Mouse (Mus musculus): ENCODE measurements around the gene Btbd10.

Gene Btbd10

GRCm38 (mm10) chr7:113295077-113295890, 73.9 kb downstream of the Btbd10 start:
- peak; percentile 7 for DNase-seq (ENCODE audit: low spot score)

- DNase-seq (ENCODE audit: low spot score) = no peak
Measured at GRCm38 (mm10) chr7:113294598-113294997, 74.6 kb downstream of the Btbd10 start.

- no peak for DNase-seq (ENCODE audit: low spot score)
Measured at GRCm38 (mm10) chr7:113292193-113292592, 77.0 kb downstream of the Btbd10 start.

GRCm38 (mm10) chr7:113291741-113292140, 77.5 kb downstream of the Btbd10 start:
- no peak for DNase-seq (ENCODE audit: low spot score)

- DNase-seq (ENCODE audit: low spot score) = no peak
Measured at GRCm38 (mm10) chr7:113289211-113289610, 80.0 kb downstream of the Btbd10 start.

- no peak for DNase-seq (ENCODE audit: low spot score)
Measured at GRCm38 (mm10) chr7:113285405-113285804, 83.8 kb downstream of the Btbd10 start.

- no peak for DNase-seq (ENCODE audit: low spot score)
Measured at GRCm38 (mm10) chr7:113279246-113279645, 89.9 kb downstream of the Btbd10 start.

- no peak for DNase-seq (ENCODE audit: low spot score)
Measured at GRCm38 (mm10) chr7:113278493-113278892, 90.7 kb downstream of the Btbd10 start.

GRCm38 (mm10) chr7:113277245-113277644, 91.9 kb downstream of the Btbd10 start:
- no peak for DNase-seq (ENCODE audit: low spot score)

GRCm38 (mm10) chr7:113272338-113272997, 96.7 kb downstream of the Btbd10 start:
- DNase-seq (ENCODE audit: low spot score) = no peak

GRCm38 (mm10) chr7:113270991-113271390, 98.2 kb downstream of the Btbd10 start:
- DNase-seq (ENCODE audit: low spot score) = no peak

GRCm38 (mm10) chr7:113270551-113270950, 98.6 kb downstream of the Btbd10 start:
- DNase-seq (ENCODE audit: low spot score) = no peak

GRCm38 (mm10) chr7:113269921-113270320, 99.3 kb downstream of the Btbd10 start:
- no peak for DNase-seq (ENCODE audit: low spot score)

GRCm38 (mm10) chr7:113269081-113269480, 100.1 kb downstream of the Btbd10 start:
- DNase-seq (ENCODE audit: low spot score) = no peak

- peak; percentile 51 for DNase-seq (ENCODE audit: low spot score)
Measured at GRCm38 (mm10) chr7:113268287-113268686, 100.9 kb downstream of the Btbd10 start.
